Mouse (Mus musculus) cortical plate, adult 2 months (tissue): ENCODE results near the gene Slamf1.

Experiments used
- CTCF ChIP-seq: fragments of 200-500 bp; IDR thresholded peaks from 2 replicates; pipeline ENCODE4 v1.5.1; 2011; ENCODE audit warnings: mild to moderate bottlenecking, control low read depth, low read length; ENCODE audit not compliant: insufficient read depth; ENCODE audit errors: extremely low read depth
- POLR2A ChIP-seq: fragments of 200-500 bp; IDR thresholded peaks from 2 replicates; pipeline ENCODE4 v1.6.1; 2011; ENCODE audit warnings: mild to moderate bottlenecking, low read length, control low read depth; ENCODE audit not compliant: insufficient read depth; ENCODE audit errors: extremely low read depth

DNA sequence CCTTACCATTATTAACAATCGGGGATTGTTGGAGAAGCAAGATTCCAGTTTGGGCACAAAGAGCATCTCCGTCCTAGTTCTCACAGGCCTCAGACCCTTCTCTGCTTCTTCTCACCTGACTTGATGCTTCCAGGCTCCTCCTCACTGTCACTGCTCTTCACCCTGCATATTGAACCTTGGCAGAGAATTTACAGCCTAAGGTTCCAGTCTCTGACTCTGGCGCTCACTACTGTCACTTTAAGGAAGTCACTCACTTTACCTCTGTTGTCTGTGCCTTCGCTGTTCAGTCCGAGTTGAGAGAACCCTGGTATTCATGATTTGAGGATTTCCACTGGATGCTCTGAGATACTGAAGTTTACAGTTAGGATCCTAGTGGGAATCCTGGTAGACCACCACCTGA lies 7.3 kb downstream of the Slamf1 start:
- TF ChIP-seq POLR2A (no peak), CTCF (no peak)
